Mouse (Mus musculus) hindbrain, embryonic 11.5 days (tissue): ENCODE measurements around the gene Tspan5. TPM values are rescaled to one million over a fixed set of nuclear protein-coding genes. Genes with fewer than 3 reads are reported as not detected.
A peak's percentile ranks its signal among the peaks of the same experiment; 100 is the strongest.

Experiments used
- ATAC-seq: fragments of 200-750 bp; cut with Nextera tagmentation; 2 replicates; pipeline ENCODE4 v1.8.0; 2017; ENCODE audit warnings: mild to moderate bottlenecking, moderate TSS enrichment, moderate library complexity; ENCODE audit not compliant: low FRiP score
- DNase-seq: peaks from one replicate; pipeline ENCODE4 v3.0.0-alpha.2; 2015; ENCODE audit warnings: low spot score
- H3K27ac ChIP-seq: fragments of 300-500 bp; sonication (generic); 2 replicates; pipeline ENCODE4 v1.5.1; 2014; ENCODE audit warnings: mild to moderate bottlenecking, low read depth, low read length
- H3K27me3 ChIP-seq: fragments of 300-500 bp; sonication (generic); 2 replicates; pipeline ENCODE4 v1.6.1; 2014; ENCODE audit warnings: mild to moderate bottlenecking, low read length, moderate library complexity, mixed read lengths; ENCODE audit not compliant: control insufficient read depth, insufficient read depth
- H3K36me3 ChIP-seq: fragments of 300-500 bp; sonication (generic); 2 replicates; pipeline ENCODE4 v1.6.1; 2014; ENCODE audit warnings: mild to moderate bottlenecking, low read length, moderate library complexity, mixed read lengths; ENCODE audit not compliant: control insufficient read depth, insufficient read depth
- H3K4me1 ChIP-seq: fragments of 300-500 bp; sonication (generic); replicated peaks from 2 replicates; pipeline ENCODE4 v1.6.1; 2014; ENCODE audit warnings: low read length, mixed read lengths; ENCODE audit not compliant: control insufficient read depth, insufficient read depth
- H3K4me2 ChIP-seq: fragments of 300-500 bp; sonication (generic); replicated peaks from 2 replicates; pipeline ENCODE4 v1.6.1; 2014; ENCODE audit warnings: mild to moderate bottlenecking, low read depth, low read length
- H3K4me3 ChIP-seq: fragments of 300-500 bp; sonication (generic); 2 replicates; pipeline ENCODE4 v1.5.1; 2014; ENCODE audit warnings: low read depth, low read length
- H3K9ac ChIP-seq: fragments of 300-500 bp; sonication (generic); 2 replicates; pipeline ENCODE4 v1.6.1; 2014; ENCODE audit warnings: low read depth, low read length
- H3K9me3 ChIP-seq: fragments of 300-500 bp; sonication (generic); 2 replicates; pipeline ENCODE4 v1.6.1; 2016; ENCODE audit warnings: low read length; ENCODE audit not compliant: control insufficient read depth
- WGBS: fragments of 180-500 bp; shearing (Covaris S2); extraction: QIAGEN DNeasy Blood & Tissue Kit; methylation state at CpG from one replicate; pipeline ENCODE4 v1.1.7; 2014; 5-methylcytosine and 5-hydroxymethylcytosine counted together
- polyA plus RNA-seq: library from polyadenylated mRNA; unstranded; fragments of >200 nt; fragmentation: Nextera tagmentation; extraction: Ambion mirVana; gene quantifications from 2 replicates; pipeline ENCODE4 v1.2.1, GENCODE M21; 2014

Gene Tspan5
- polyA plus RNA-seq, 1 experiment from 2014 or later = 51.0 TPM

DNA sequence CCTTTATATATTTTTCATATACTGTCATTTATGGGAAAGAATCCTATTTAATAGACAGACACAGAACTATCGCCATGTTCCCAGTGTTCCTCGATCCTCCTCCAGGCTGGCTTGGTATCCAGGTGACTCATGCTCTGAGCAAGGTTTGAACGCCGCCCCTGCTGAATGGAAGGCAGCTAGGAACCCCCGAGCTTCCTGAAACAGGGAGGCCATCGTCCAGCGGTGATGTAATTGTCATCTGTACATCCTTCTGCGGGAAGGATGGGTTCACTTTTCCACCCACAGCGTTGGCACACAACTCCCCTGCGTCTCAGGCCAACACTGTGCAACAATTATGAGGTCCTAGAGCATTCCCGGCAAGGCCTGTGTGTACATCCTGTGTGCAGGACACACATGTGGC lies 92.2 kb downstream of the Tspan5 start:
- Histone ChIP-seq H3K4me3 (no peak overlapping the region), H3K9me3 (no peaks in the 10 kb centered on the region), H3K4me2 (no peak overlapping the region), H3K9ac (no peak overlapping the region), H3K27me3 (no peaks in the 10 kb centered on the region), H3K36me3 (no peaks in the 10 kb centered on the region), H3K4me1 (no peaks in the 10 kb centered on the region), H3K27ac (no peak overlapping the region)
- DNase-seq = no peak
- no peak for ATAC-seq
- WGBS = 92% methylated on average over 11 of the region's 11 CpGs

DNA sequence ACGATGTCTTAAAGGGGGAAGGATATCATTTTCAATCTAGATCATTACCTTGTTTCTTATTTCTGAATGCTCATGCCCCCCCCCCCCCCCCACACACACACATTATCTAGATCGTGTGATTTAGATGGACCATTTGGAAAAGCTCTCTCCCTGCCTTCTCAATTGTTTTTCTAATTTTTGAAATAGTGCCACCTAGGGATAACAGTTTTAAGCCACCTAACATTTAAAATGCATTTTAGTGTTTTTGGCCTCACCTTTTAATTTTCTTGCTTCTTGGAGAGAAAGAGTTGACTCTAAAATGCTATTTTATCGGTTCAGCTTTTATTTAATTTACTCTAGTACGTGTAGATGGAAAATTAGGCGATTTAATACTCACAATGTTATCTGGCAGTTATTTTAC lies 94.9 kb downstream of the Tspan5 start:
- DNase-seq = no peak
- Histone ChIP-seq H3K36me3 (no peaks in the 10 kb centered on the region), H3K4me1 (peaks cover 2% of the 10 kb centered on the region; the same call in 1 of the 2 replicates), H3K27me3 (no peaks in the 10 kb centered on the region), H3K9me3 (no peaks in the 10 kb centered on the region), H3K4me3 (no peak overlapping the region), H3K4me2 (no peak overlapping the region), H3K27ac (no peak overlapping the region), H3K9ac (no peak overlapping the region)
- 81% methylated on average over 5 of the region's 5 CpGs for WGBS
- no peak for ATAC-seq

GRCm38 (mm10) chr3:138837651-138838050 lies 95.7 kb downstream of the Tspan5 start:
- DNase-seq (no peak), ATAC-seq (no peak)
- Histone ChIP-seq H3K4me1 (peaks cover 2% of the 10 kb centered on the region; the same call in 1 of the 2 replicates), H3K4me2 (no peak overlapping the region), H3K36me3 (no peaks in the 10 kb centered on the region), H3K27me3 (no peaks in the 10 kb centered on the region), H3K4me3 (no peak overlapping the region), H3K9me3 (no peaks in the 10 kb centered on the region), H3K9ac (no peak overlapping the region), H3K27ac (no peak overlapping the region)
- 86% methylated on average over 6 of the region's 6 CpGs for WGBS

- no peaks in the 10 kb centered on the region for H3K9me3 ChIP-seq
- ATAC-seq (no peak), DNase-seq (no peak)
- H3K36me3 ChIP-seq = no peaks in the 10 kb centered on the region
- no peaks in the 10 kb centered on the region for H3K27me3 ChIP-seq
- 86% methylated on average over 6 of the region's 6 CpGs for WGBS
- no peak overlapping the region for H3K4me3 ChIP-seq
- H3K4me2 ChIP-seq = no peak overlapping the region
- no peak overlapping the region for H3K27ac ChIP-seq
- H3K9ac ChIP-seq = no peak overlapping the region
- peaks cover 2% of the 10 kb centered on the region; the same call in 1 of the 2 replicates for H3K4me1 ChIP-seq
Observed at GRCm38 (mm10) chr3:138839656-138840055, 97.7 kb downstream of the Tspan5 start.

DNA sequence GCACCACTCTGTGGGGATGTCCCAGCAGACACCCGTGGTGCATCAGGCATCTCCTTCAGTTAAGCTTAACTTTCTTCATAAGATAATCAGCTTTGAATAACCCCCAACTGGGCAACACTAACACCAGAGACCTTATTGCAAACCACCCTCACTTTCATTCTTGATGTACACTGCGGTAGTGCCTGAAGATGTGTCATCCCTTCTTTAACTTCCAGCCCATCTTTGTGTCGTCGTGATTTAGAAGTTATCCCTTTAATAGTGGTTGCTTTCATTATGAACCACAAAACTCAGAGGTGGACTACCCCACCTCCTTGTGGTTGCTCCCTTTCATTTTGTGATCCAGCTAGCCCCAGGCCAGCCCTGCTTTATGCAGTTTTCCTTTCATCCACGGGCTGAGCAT lies 99.3 kb downstream of the Tspan5 start:
- no peak overlapping the region for H3K9ac ChIP-seq
- H3K36me3 ChIP-seq = no peaks in the 10 kb centered on the region
- H3K9me3 ChIP-seq = no peaks in the 10 kb centered on the region
- no peaks in the 10 kb centered on the region for H3K27me3 ChIP-seq
- WGBS = 73% methylated on average over 5 of the region's 5 CpGs
- H3K4me1 ChIP-seq = peaks cover 2% of the 10 kb centered on the region; the same call in 1 of the 2 replicates
- DNase-seq (no peak), ATAC-seq (no peak)
- H3K4me3 ChIP-seq = no peak overlapping the region
- H3K27ac ChIP-seq = no peak overlapping the region
- H3K4me2 ChIP-seq = no peak overlapping the region

DNA sequence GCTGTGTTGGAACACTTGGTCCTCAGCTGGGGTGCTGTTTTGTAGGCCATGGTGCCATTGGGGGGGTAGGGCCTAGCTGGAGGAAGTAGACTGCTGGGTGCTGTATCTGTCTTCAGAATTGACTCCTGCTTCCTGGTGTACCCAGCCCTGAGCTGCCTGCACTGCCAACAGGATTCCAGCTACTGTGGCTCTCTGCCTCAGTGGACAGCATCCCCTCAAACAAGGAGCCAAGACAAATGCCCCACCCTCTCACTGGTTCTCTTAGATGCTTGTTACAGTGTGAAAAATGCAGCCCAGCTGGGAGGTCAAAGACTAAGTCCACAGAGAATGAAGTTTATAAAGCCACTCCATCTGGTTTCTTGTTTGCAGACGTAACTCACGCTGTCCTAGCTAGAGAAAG lies 101.2 kb downstream of the Tspan5 start:
- 74% methylated on average over 2 of the region's 2 CpGs for WGBS
- H3K36me3 ChIP-seq = no peaks in the 10 kb centered on the region
- no peak overlapping the region for H3K27ac ChIP-seq

DNA sequence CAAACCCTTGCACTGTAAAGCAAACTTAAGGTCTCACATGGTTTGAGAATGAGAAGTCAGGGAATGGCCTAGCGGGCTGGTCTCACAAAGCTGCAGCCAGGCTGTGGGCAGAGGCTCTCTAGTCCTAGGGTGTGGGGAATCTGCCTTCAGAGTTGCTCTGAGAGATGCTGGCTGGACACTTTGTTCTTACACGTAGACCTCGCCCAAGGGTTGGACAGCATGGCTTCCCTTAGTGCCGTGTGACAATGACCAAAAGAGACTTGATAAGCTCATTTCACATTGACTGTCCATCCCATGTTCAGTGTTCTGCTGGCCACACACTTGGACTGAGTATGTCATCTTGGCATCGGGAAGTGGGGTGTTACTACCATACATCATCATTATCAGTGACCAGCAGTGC lies 101.6 kb downstream of the Tspan5 start:
- WGBS = 93% methylated on average over 5 of the region's 5 CpGs
- no peak for ATAC-seq
- peaks cover 2% of the 10 kb centered on the region; the same call in 1 of the 2 replicates for H3K4me1 ChIP-seq
- H3K27ac ChIP-seq = no peak overlapping the region
- no peaks in the 10 kb centered on the region for H3K36me3 ChIP-seq
- no peak for DNase-seq
- no peak overlapping the region for H3K4me2 ChIP-seq
- no peak overlapping the region for H3K9ac ChIP-seq
- no peaks in the 10 kb centered on the region for H3K9me3 ChIP-seq
- no peaks in the 10 kb centered on the region for H3K27me3 ChIP-seq
- H3K4me3 ChIP-seq = no peak overlapping the region

More for the DNA sequence above, 101.2 kb downstream of the Tspan5 start:
- H3K4me3 ChIP-seq = no peak overlapping the region
- H3K9ac ChIP-seq = no peak overlapping the region
- ATAC-seq (0 out of 2 replicates have a peak, but pooled peaks have one; percentile 10), DNase-seq (no peak)
- no peaks in the 10 kb centered on the region for H3K9me3 ChIP-seq
- H3K4me1 ChIP-seq = peaks cover 2% of the 10 kb centered on the region; the same call in 1 of the 2 replicates
- H3K4me2 ChIP-seq = no peak overlapping the region
- no peaks in the 10 kb centered on the region for H3K27me3 ChIP-seq

GRCm38 (mm10) chr3:138845820-138846219 lies 103.8 kb downstream of the Tspan5 start:
- no peaks in the 10 kb centered on the region for H3K9me3 ChIP-seq
- H3K27ac ChIP-seq = no peak overlapping the region
- H3K4me1 ChIP-seq = peaks cover 7% of the 10 kb centered on the region
- no peak overlapping the region for H3K4me3 ChIP-seq
- WGBS = 90% methylated on average over 1 of the region's 1 CpGs
- no peaks in the 10 kb centered on the region for H3K27me3 ChIP-seq
- no peak overlapping the region for H3K9ac ChIP-seq
- no peaks in the 10 kb centered on the region for H3K36me3 ChIP-seq
- H3K4me2 ChIP-seq = no peak overlapping the region
- no peak for ATAC-seq
- DNase-seq = no peak

GRCm38 (mm10) chr3:138847809-138848208 lies 105.8 kb downstream of the Tspan5 start:
- no peaks in the 10 kb centered on the region for H3K9me3 ChIP-seq
- no peaks in the 10 kb centered on the region for H3K27me3 ChIP-seq
- no peak overlapping the region for H3K27ac ChIP-seq
- DNase-seq (no peak), ATAC-seq (no peak)
- no peak overlapping the region for H3K4me2 ChIP-seq
- no peaks in the 10 kb centered on the region for H3K36me3 ChIP-seq
- peaks cover 14% of the 10 kb centered on the region; the same call in 1 of the 2 replicates for H3K4me1 ChIP-seq
- H3K4me3 ChIP-seq = no peak overlapping the region
- no peak overlapping the region for H3K9ac ChIP-seq
- WGBS = 90% methylated on average over 3 of the region's 3 CpGs
